Mouse (Mus musculus) lung, adult 18-20 months (tissue): ENCODE data around the gene Ptprs.
"Not testable (repeated sequence)": the region's sequence is repeated elsewhere in the genome, so short reads cannot be mapped to it uniquely, and the experiment has no call there.

Source experiments
- DNase-seq, 2 experiments: peaks; one replicate each; pipeline ENCODE4 v3.0.0; 2022; ENCODE audit warnings: mixed read lengths in 2 of 2

The Ptprs gene

DNA sequence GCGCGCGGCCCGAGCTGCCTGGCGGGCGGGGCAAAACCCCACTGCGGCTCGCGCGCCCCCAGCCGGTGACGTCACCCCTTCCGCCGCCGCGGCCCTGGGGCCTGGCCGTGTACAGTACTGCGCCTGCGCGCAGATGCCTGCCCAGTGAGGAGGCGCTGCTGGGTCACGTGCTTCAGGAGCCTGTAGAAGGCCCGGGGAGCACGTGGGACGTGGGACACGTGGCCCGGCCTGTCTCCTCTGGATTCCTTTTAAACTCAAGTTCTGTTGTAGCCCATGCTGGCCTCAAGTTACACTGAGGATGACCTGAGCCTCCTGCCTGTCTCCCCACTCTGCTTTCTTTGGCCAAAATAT is at the start of gene Ptprs:
TSS of gene Ptprs (minus strand) at position 82 of the 351 bp plus-strand sequence.
- peak; percentile 87 to 91 for DNase-seq

DNA sequence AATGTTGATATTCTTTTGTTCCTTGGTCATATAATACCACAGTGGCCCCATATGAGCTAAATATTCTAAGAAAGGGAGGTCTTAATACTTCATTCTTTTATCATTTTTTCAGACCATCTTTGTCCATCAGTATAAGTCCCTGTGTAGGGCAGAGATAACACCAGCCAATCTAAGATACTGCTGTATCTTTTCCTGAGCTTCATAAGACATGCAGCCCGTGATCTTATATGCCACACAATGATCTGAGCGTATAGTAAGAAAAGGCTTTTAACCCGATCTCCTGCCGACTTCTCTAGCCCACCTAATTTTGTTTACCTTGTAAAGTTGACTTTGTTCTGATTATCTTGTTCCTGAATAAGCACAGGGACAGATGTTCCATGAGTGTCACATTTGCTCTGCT is 48.7 kb upstream of the Ptprs start:
- no peak for DNase-seq

DNA sequence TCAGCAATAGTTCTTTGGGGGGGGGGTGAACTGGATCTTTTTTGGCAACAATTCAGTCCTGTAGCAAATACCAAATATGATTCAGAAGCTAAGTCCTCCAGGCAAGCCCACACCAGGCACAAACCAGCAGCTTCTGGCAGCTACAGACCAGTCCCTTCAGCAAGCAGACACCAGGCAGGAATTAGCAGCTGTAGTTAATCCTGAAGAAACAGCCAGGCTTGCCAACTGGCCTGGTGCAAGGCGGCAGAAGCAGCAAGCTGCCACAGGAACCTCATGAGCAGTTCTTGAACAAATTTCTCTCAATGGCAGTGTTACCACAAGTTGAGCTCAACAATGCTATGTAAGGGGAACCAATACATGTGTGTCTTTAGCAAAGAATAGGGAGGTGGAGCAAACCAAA is 46.5 kb upstream of the Ptprs start:
- DNase-seq: no peak

DNA sequence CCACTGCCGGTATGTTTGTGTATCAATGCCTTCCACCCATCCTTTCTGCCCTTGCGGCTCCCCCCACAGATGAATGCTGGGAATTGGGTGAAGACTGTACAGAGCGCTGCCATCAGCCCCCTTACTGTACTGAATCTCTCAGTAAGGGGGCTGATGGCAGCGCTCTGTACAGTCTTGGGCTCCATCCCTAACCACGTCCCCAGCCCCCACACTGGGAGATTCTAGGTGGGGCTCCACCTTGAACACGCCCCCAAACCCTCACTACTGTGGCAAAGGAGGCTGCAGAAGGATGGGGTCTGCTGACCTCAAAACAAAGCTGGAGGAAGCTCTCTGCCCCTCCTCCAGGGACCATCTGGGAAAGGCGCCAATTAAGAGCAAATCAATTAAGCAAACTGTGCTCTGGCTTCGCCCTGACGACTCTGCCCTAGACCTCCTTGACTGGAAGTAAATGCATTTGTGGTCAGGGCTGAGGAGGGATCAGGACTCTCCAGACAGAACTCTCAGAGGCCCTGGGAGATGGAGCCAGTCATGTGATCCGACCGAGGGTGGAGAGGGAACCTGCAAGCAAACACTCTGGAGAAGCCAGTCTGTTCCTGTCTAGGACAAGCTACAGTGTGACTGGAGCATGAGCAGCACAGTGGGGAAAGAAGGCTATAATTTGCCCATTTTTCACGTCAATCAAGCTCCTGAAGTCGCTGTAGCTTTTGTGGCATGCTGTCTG is 39.6 kb upstream of the Ptprs start:
- peak in 1 of 2 experiments; percentile 26 for DNase-seq

DNA sequence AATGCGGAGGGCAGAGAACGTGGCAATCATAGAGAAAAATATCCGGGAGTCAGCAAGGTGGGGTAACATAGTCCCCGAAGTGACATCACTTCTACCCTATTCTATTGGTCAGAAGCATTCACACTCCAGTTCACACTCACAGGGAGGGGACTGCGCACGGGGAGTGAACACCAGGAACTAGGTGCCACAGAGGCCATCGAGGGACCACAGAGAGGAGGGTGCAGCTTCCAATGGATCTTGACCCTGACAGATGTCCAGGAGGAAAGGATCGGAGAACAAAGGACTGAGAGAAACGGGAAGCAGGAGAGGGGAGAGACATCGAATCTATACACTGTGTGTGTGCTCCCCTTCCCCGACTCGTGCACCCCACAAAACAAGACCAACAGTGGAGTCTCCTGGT is 38.6 kb upstream of the Ptprs start:
- DNase-seq: no peak

DNA sequence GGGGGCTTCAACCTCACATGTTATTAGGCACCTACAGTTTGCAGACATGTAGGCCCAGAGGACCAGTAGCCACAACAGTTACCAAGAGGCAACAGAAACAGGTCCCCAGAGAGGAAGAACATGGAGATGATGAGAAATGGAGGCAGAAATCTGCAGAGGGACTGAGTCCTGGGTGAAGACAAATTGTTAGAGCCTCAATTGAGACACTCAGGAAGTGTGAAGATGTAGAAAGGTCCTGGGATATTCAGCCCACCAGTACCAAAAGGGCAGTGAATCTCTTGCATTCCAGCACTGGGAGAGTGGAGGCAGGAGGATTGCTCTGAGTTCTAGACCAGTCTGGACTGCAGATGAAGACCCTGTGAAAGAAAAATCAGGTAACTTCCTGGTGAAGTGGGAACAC is 38.0 kb upstream of the Ptprs start:
- no peak for DNase-seq

DNA sequence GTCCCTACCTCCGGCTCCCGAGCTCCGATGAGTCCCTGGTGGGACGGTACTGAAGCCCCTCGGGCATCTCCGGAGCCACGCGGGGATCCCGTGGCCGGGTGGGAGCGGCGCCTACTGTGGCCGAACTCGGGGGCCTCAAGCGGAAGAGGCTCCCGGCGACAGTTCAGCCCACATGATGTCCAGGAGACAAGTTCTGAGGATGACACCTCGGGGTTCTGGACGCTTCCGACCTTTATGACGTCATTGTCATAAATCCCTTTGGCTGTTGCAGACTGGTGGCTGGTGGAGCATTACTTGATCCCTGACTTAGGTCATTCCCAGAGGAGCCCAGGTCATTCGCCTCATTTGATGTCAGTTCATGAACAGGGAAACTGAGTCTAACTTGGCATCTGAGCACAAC is 36.0 kb upstream of the Ptprs start, which contains the start of gene Znrf4:
TSS of gene Znrf4 (minus strand) at position 122 of the 400 bp plus-strand sequence.
- DNase-seq: no peak

DNA sequence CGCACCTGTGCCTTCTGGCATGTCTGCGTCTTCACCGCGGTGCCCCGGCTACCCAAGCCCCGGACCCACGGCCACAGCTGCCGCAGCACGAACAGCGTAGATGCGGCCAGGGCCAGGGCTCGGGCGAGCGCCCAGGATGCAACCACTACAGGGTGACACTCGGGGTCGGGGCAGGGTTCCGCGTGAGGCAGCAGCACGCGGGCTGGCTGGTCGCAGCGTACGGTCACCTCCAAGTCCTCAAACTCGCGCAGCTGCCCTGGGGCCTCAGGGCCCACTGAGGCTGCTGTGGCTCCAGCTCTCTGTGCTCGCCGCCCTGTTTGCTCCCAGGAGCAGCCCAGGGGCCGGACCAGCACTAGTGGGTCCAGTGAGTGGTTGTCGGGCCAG is 35.4 kb upstream of the Ptprs start:
- no peak for DNase-seq

DNA sequence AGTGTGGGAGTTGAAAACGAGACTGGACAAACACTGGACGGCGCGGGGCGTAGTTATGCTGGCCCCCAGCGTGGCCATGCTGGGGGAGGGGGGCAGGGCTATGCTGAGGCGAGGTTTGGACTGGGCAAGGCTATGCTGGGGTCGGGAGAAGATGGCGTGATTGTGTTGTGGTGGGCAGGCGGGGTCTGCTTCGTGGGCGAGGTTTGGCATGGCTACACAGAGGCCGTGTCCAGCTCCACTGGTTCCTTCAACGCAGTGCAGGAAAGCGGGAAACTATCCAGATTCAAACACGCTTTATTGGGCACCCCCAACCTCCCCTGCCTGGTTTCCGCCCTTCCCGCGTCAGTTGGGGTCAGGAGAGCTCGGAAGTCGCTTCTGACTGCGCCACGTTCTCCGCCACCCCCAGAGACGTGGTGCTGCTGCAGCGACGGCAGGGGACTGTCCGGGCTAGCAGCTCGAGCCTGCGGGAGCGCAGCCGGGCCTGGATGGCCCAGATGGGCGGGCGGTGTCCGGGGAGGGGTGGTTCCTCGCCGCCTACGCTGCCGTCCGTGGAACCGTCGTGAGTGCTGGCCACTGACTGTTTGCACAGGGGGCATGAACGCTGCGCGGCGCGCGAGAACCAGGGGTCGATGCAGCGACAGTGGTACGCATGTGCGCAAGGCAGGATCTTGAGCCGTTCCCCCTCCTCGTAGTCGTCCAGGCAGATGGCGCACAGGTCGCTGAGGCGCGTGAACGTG is 34.9 kb upstream of the Ptprs start:
- no peak for DNase-seq

DNA sequence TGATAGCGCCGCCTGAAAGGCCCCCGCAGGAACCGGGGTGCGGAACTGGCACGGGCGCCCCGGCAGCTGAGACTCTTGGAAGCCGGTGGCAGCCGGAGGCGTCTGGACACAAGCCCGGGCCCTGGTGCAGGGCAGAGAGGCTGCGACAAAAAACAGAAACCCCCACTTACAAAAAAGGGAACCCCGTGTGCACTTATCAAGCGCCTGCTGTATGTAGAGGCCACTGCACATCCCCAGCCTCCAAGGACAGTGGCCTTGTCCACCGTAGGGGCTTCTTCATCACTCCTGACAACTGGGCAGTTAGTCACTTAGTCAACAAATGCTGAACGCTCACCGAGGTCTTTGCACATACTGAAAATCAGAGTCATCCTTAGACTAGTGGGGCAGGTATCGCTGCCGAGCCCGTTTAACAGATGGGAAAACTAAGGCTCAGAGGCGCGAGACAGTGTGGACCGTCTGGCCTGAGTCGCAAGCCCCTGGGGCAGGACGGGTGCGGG is 34.2 kb upstream of the Ptprs start:
- DNase-seq: no peak

DNA sequence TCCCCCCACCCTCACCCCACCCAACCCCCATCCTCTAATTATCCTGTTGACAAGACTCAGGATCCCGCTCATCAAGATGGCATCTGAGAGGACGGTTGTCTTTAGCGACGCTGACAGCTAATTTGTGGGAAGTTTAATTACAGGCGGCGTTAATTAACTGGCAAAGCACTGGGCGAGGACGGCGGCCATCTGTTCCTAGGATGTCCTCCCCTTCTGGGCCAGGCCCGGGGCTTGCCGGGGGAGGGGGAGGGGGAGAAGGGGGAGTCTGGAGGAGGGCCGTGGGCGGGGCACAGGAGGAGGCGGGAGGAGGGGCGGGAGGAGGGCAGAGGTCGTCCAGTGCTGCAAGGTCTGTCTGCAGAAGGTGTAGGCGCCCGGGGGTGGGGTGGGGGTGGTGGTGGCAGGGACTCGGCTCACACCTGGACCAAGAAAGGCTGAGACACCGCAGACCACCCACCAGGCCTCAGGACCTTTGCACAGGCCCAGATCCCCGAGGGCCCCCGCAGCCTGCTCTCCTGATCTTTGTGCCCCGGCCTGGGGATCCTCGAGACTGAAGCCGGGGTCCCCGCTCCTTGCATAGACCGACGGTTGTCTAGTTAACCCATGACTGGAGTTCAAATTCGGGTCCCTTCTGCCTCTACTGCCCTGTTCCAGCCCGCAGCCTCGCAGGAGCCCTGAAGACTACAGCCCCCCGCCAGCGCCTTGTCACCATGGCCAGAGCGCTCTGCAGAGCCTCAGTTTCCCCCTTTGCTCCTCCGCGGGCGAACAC is 33.6 kb upstream of the Ptprs start:
- no peak for DNase-seq

DNA sequence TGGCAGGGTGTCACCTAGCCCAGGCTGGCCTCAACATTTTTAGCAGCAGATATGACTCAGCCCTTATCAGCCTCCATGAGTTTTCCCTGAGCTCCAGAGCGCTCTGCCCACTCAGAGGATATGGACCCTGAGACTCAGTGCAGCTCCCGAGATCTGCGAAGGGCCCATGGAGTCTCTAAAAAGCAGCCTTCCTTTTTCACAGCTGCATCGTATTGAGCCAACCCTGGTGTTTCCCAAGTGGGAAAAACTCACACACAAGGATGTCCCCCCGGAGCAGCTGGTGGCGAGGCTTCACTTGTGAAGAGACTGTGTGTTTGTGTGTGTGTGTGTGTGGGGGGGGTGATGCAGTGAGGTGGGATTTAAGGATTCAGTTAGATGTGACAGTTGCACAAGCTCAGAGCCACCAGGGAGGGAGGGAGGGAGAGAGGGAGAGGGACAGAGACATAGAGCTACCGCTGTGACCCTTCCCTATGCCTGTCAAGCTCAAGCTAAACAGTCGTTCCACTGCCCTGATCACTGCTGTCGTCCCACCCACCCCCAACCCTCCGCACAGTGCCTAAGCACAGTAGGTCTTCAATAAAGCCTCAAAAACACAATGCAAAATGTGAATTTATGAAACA is 32.8 kb upstream of the Ptprs start:
- no peak for DNase-seq

DNA sequence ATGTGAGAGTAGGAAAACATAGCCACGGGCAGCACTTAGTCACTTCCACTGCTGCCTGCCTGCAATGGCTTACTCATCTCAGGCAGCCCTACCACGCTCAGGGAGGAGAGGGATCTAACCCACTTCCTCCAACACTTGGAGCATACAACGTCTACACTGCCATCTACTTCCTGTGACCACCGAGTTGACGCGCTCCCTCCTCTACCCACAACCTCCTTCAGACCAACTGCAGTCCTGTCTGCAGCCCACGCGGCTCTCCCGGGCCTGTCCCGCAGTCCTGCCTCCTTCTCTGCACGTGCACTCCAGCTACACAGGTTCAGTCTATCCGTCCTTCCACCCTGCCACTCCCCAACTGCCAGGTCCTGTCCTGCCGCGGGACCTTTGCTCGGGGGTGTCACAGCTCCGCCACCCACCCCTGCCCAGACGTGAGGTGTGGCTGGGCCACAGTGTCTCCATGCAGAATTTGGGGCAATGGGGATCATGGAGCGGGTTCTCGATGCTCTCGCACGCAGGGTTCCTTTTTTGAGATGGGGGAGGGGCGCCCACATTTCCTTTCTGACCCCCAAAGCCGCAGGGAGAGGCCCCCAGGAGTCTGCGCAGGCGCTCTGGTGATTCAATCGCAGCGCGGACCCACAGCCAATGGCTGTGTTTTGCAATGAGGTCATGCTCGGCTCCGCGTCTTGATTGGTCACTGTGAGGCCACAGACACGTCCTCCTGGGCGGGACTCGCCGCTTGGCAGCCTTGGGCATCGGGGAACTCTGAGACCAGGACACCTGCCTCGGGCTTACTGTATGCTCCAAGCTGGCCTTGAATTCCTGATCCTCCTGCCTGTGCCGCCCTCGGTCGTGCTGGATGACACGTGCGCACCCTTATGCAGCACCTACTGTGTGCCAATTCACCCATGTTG is 31.1 kb upstream of the Ptprs start:
- DNase-seq: peak; percentile 95 to 96

DNA sequence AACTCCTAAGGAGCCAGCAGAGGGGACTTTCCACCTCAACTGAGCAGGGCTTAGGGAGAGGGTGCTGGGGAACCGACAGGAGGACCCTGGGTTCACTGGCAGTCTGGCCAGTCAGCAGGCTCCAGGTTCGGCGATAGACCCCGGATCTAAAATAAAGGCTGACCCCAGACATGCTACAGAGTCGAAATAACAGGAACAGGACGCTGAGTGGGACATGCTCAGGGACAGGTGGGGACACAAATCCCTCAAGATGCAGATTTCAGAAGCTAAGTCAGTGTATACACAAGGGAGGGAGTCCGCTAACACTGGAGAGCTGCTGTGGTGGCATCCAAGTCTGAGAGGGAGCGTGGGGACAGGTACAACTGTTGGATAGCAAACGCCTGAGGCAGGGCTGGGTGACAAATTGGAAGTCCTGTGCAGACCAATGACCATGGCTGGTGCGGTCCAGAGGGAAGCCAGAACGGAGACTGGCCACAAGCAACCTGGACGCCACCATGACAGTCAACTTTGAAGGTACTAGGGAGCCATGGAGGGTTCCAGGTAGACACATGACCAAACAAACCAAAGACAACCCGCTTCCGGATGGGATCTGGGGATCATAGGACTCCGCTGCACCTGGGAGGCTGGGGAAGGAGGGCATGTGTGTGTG is 30.3 kb upstream of the Ptprs start:
- no peak for DNase-seq

DNA sequence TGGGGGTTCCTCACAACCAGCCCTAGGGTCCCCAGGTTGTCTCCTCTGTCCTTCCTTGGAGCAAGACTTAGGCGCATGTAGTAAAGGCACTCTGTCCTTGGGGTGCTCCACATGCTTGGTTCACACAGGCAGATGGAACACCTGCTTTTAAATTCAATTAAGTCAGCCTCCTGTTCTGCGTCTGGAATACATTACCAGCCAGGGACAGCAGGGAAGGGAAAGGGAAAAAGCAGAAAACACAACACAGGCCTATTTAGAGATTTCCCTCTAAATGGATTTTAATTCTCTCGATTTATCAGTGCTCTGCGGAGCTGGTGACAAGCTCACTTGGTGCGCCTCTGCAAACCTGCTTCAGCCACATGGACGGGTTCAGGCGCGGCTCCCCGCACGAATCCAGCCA is 29.1 kb upstream of the Ptprs start:
- no peak for DNase-seq

DNA sequence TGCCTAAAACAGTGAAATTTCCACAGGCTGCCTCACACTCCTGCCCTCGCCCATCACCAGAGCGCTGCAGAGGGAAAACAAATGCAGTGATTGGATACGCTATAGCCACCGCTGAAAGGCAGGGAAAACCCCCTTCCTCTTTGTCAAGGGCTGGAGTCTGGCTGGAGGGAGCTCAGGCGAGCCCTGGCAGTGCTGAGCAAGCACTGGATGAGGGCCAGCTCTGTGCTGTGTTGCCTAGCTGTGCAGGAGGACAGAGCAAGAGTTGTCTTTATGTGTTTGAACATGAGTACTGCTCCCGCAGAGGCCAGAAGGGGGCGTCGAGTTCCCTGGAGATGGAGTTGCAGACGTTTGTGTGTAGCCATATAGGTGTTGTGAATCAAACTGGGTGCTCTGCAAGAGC is 26.2 kb upstream of the Ptprs start:
- peak; percentile 23 to 28 for DNase-seq

DNA sequence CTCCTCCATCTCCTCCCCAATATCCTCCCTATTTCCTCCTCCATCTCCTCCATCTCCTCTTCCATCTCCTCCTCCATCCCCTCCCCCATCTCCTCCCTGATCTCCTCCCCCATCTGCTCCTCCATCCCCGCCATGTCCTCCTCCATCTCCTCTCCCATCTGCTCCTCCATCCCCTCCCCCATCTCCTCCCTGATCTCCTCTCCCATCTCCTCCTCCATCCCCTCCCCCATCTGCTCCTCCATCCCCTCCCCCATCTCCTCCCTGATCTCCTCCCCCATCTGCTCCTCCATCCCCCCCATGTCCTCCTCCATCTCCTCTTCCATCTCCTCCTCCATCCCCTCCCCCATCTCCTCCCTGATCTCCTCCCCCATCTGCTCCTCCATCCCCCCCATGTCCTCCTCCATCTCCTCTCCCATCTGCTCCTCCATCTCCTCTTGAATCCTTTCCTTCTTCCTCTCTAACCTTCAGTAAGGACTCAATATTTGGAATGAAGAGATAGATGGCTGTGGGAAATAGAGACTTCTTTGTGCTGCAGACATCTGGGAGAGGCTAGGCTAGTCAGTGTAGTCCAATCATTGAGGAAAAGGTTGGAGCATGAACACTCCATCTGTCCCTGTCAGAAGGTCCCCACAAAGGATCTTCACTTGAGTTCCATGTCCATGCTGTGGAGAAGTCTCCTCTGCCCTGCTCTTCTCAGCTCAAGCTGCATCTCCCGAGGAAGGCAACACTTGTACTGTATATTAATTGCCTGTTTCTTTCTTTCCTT is 25.5 kb upstream of the Ptprs start:
- DNase-seq: not testable (repeated sequence)

DNA sequence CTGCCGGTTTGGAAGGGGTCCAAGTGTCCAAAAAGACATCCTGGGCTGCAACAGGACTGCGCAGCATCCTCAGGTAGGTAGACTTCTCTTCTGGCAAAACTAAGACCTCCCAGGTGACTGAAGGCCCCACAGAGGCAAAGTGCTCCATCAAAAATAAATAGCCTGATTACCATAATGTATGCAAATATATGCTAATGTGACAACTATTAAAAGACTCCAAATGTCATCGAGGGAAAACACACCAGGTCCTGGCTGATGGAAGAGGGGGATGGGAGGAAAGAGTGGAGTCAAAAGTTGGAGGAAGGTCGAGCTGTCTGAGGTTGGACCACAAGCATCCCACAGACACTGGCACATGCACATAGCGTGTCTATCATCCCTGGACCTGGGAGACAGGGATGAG is 22.9 kb upstream of the Ptprs start:
- no peak for DNase-seq

DNA sequence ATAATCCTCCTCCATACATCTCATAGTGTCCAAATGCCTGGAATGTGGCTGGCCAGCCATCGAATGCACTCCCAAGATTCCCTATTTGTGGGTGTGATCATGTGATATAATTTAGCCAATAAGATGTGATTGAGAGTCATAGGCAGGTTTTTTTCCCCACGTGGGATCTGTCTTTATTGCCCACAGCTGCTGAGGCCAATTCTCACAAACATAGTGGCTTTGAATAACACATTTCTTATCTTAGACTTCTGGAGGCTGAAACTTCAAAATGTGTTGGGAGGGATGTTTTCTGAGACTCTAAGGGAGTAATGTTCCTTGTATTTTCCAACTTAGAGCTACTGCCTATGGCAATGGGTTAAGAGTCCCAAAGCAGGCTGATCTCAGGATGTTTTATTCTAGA is 18.2 kb upstream of the Ptprs start:
- no peak for DNase-seq

DNA sequence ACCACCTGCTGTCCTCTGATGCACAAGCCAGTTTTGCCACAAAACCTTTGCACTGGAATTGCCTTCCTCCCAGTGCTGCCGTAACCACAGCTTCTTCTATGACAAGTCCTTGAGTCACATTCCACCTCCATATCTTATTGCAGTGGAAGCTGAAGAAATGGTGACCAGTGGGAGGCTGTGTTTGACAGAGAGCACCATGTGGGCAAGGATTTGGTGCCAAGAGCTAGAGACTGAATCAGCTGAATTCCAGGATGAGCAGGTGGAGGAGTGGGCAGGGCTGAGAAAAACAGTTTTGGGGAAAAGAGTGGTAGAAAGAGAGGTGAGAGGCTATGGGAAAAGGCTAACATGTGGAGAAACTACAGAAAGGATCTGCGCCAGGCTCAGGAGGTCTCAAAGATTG is 17.6 kb upstream of the Ptprs start:
- DNase-seq: no peak
